Mouse (Mus musculus): ENCODE measurements around the gene Engase. TPM values are rescaled to one million over a fixed set of nuclear protein-coding genes. Genes with fewer than 3 reads are reported as not detected.

Gene Engase
- polyA plus RNA-seq, 1 experiment from 2014 or later, result 7.2 TPM

- Histone ChIP-seq H3K4me2 (replicated peaks) (no peak overlapping the region), H3K27me3 (no peaks in the 10 kb centered on the region), H3K36me3 (no peaks in the 10 kb centered on the region), H3K9me3 (replicated peaks) (no peaks in the 10 kb centered on the region), H3K9ac (no peak overlapping the region), H3K4me3 (no peak overlapping the region), H3K4me1 (0 out of 2 replicates have a peak, but pooled peaks cover 2% of the 10 kb centered on the region), H3K27ac (no peak overlapping the region)
- no peak for ATAC-seq (ENCODE audit: low FRiP score)
- 67% methylated on average over 4 of the region's 4 CpGs for WGBS
Observed at GRCm38 (mm10) chr11:118459536-118459935, 17.1 kb upstream of the Engase start.

GRCm38 (mm10) chr11:118460280-118460679 is 16.3 kb upstream of the Engase start:
- Histone ChIP-seq H3K9ac (no peak overlapping the region), H3K27ac (no peak overlapping the region), H3K4me2 (replicated peaks) (no peak overlapping the region), H3K4me3 (no peak overlapping the region), H3K27me3 (no peaks in the 10 kb centered on the region), H3K4me1 (0 out of 2 replicates have a peak, but pooled peaks cover 2% of the 10 kb centered on the region), H3K9me3 (replicated peaks) (no peaks in the 10 kb centered on the region), H3K36me3 (no peaks in the 10 kb centered on the region)
- WGBS, result 52% methylated on average over 6 of the region's 6 CpGs
- no peak for ATAC-seq (ENCODE audit: low FRiP score)

GRCm38 (mm10) chr11:118467441-118468035 is 9.1 kb upstream of the Engase start:
- H3K4me1 ChIP-seq, result peaks cover 20% of the 10 kb centered on the region
- 62% methylated on average over 11 of the region's 11 CpGs for WGBS
- H3K36me3 ChIP-seq, result no peaks in the 10 kb centered on the region
- ATAC-seq (ENCODE audit: low FRiP score), result no peak
- H3K9ac ChIP-seq, result no peak overlapping the region
- H3K4me2 ChIP-seq (replicated peaks), result no peak overlapping the region
- H3K27ac ChIP-seq, result no peak overlapping the region
- H3K9me3 ChIP-seq (replicated peaks), result no peaks in the 10 kb centered on the region
- no peaks in the 10 kb centered on the region for H3K27me3 ChIP-seq
- no peak overlapping the region for H3K4me3 ChIP-seq

- 81% methylated on average over 10 of the region's 10 CpGs for WGBS
- Histone ChIP-seq H3K9me3 (replicated peaks) (no peaks in the 10 kb centered on the region), H3K36me3 (no peaks in the 10 kb centered on the region), H3K9ac (no peak overlapping the region), H3K4me1 (peaks cover 20% of the 10 kb centered on the region), H3K4me2 (replicated peaks) (no peak overlapping the region), H3K4me3 (no peak overlapping the region), H3K27me3 (no peaks in the 10 kb centered on the region), H3K27ac (peak overlapping the region; percentile 67)
- no peak for ATAC-seq (ENCODE audit: low FRiP score)
Observed at GRCm38 (mm10) chr11:118469509-118470160, 7.0 kb upstream of the Engase start.

- peak overlapping the region; percentile 67 for H3K27ac ChIP-seq
- no peaks in the 10 kb centered on the region for H3K9me3 ChIP-seq (replicated peaks)
- H3K4me2 ChIP-seq (replicated peaks), result no peak overlapping the region
- H3K9ac ChIP-seq, result no peak overlapping the region
- ATAC-seq (ENCODE audit: low FRiP score), result peak; percentile 68
- H3K27me3 ChIP-seq, result no peaks in the 10 kb centered on the region
- no peak overlapping the region for H3K4me3 ChIP-seq
- H3K36me3 ChIP-seq, result no peaks in the 10 kb centered on the region
- 25% methylated on average over 12 of the region's 12 CpGs for WGBS
- H3K4me1 ChIP-seq, result peaks cover 20% of the 10 kb centered on the region
Observed at GRCm38 (mm10) chr11:118470234-118470966, 6.2 kb upstream of the Engase start.

GRCm38 (mm10) chr11:118471676-118472075 is 5.0 kb upstream of the Engase start:
- Histone ChIP-seq H3K4me3 (no peak overlapping the region), H3K4me1 (peaks cover 20% of the 10 kb centered on the region), H3K9ac (no peak overlapping the region), H3K27me3 (no peaks in the 10 kb centered on the region), H3K36me3 (no peaks in the 10 kb centered on the region), H3K9me3 (replicated peaks) (no peaks in the 10 kb centered on the region), H3K4me2 (replicated peaks) (no peak overlapping the region), H3K27ac (no peak overlapping the region)
- 59% methylated on average over 13 of the region's 13 CpGs for WGBS
- no peak for ATAC-seq (ENCODE audit: low FRiP score)

GRCm38 (mm10) chr11:118473161-118473560 is 3.5 kb upstream of the Engase start:
- ATAC-seq (ENCODE audit: low FRiP score), result no peak
- Histone ChIP-seq H3K4me3 (no peak overlapping the region), H3K9me3 (replicated peaks) (no peaks in the 10 kb centered on the region), H3K27me3 (no peaks in the 10 kb centered on the region), H3K4me2 (replicated peaks) (no peak overlapping the region), H3K36me3 (no peaks in the 10 kb centered on the region), H3K9ac (no peak overlapping the region), H3K27ac (no peak overlapping the region), H3K4me1 (peaks cover 25% of the 10 kb centered on the region)
- 89% methylated on average over 1 of the region's 1 CpGs for WGBS

- 85% methylated on average over 6 of the region's 6 CpGs for WGBS
- Histone ChIP-seq H3K9me3 (replicated peaks) (no peaks in the 10 kb centered on the region), H3K4me2 (replicated peaks) (no peak overlapping the region), H3K36me3 (no peaks in the 10 kb centered on the region), H3K27ac (no peak overlapping the region), H3K4me3 (no peak overlapping the region), H3K27me3 (no peaks in the 10 kb centered on the region), H3K9ac (no peak overlapping the region), H3K4me1 (peaks cover 25% of the 10 kb centered on the region)
- no peak for ATAC-seq (ENCODE audit: low FRiP score)
Observed at GRCm38 (mm10) chr11:118473842-118474500, 2.7 kb upstream of the Engase start.

GRCm38 (mm10) chr11:118475496-118476083 is 1.0 kb upstream of the Engase start:
- no peak overlapping the region for H3K4me2 ChIP-seq (replicated peaks)
- WGBS, result 92% methylated on average over 7 of the region's 7 CpGs

GRCm38 (mm10) chr11:118479776-118480175 is 3.1 kb downstream of the Engase start:
- ATAC-seq (ENCODE audit: low FRiP score), result no peak
- 79% methylated on average over 12 of the region's 12 CpGs for WGBS
- H3K36me3 ChIP-seq, result peaks cover 9% of the 10 kb centered on the region; the same call in 1 of the 2 replicates
- no peaks in the 10 kb centered on the region for H3K9me3 ChIP-seq (replicated peaks)
- no peak overlapping the region for H3K9ac ChIP-seq
- H3K4me1 ChIP-seq, result peaks cover 9% of the 10 kb centered on the region
- no peak overlapping the region for H3K4me3 ChIP-seq
- H3K27ac ChIP-seq, result no peak overlapping the region
- no peaks in the 10 kb centered on the region for H3K27me3 ChIP-seq
- H3K4me2 ChIP-seq (replicated peaks), result no peak overlapping the region

More at GRCm38 (mm10) chr11:118475496-118476083, 1.0 kb upstream of the Engase start:
- no peak for ATAC-seq (ENCODE audit: low FRiP score)
- no peaks in the 10 kb centered on the region for H3K9me3 ChIP-seq (replicated peaks)
- no peak overlapping the region for H3K4me3 ChIP-seq
- H3K27me3 ChIP-seq, result no peaks in the 10 kb centered on the region
- H3K4me1 ChIP-seq, result peaks cover 13% of the 10 kb centered on the region
- no peaks in the 10 kb centered on the region for H3K36me3 ChIP-seq
- no peak overlapping the region for H3K9ac ChIP-seq
- no peak overlapping the region for H3K27ac ChIP-seq

GRCm38 (mm10) chr11:118481231-118481630 is 4.6 kb downstream of the Engase start:
- Histone ChIP-seq H3K9ac (no peak overlapping the region), H3K9me3 (replicated peaks) (no peaks in the 10 kb centered on the region), H3K4me3 (no peak overlapping the region), H3K4me1 (peaks cover 9% of the 10 kb centered on the region), H3K27ac (no peak overlapping the region), H3K36me3 (peaks cover 10% of the 10 kb centered on the region; the same call in 1 of the 2 replicates), H3K27me3 (no peaks in the 10 kb centered on the region), H3K4me2 (replicated peaks) (no peak overlapping the region)
- no peak for ATAC-seq (ENCODE audit: low FRiP score)
- WGBS, result 95% methylated on average over 11 of the region's 11 CpGs

- Histone ChIP-seq H3K4me2 (replicated peaks) (no peak overlapping the region), H3K4me3 (no peak overlapping the region), H3K9ac (no peak overlapping the region), H3K27me3 (no peaks in the 10 kb centered on the region), H3K36me3 (peaks cover 15% of the 10 kb centered on the region; the same call in 1 of the 2 replicates), H3K9me3 (replicated peaks) (no peaks in the 10 kb centered on the region), H3K27ac (no peak overlapping the region), H3K4me1 (peaks cover 9% of the 10 kb centered on the region)
- no peak for ATAC-seq (ENCODE audit: low FRiP score)
- 83% methylated on average over 14 of the region's 14 CpGs for WGBS
Observed at GRCm38 (mm10) chr11:118481751-118482150, 5.1 kb downstream of the Engase start.

Measured in hindbrain, embryonic 12.5 days (tissue).